Mouse (Mus musculus) c-Kit-negative CD71-positive TER-119-positive erythroid progenitor cells, embryonic 14.5 days (primary cell): ENCODE measurements around the gene Trpc7.
A peak's percentile ranks its signal among the peaks of the same experiment; 100 is the strongest.

Experiments
- DNase-seq: peaks from one replicate; pipeline ENCODE4 v3.0.0-alpha.2; 2013; ENCODE audit warnings: low read depth, low spot score

The Trpc7 gene

DNA sequence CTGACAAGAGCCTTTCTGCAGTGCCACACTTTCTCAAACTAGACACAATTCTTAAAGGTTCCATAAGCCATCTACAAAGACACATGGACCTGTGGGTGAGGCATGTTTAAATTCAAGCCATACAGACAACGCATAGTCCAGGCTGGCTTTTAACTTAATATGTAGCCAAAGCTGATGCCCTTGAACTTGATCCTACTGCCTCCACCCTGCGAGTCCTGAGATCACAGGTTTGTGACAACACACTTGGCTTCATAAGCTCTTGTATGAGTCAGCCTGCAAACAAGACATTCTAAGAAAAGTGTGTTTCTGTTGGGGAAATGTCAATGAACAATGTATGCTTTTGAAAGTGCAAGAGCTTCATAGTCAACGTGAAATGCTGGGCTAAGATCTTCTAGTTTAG, 102.9 kb downstream of the Trpc7 start:
- DNase-seq, result no peak

DNA sequence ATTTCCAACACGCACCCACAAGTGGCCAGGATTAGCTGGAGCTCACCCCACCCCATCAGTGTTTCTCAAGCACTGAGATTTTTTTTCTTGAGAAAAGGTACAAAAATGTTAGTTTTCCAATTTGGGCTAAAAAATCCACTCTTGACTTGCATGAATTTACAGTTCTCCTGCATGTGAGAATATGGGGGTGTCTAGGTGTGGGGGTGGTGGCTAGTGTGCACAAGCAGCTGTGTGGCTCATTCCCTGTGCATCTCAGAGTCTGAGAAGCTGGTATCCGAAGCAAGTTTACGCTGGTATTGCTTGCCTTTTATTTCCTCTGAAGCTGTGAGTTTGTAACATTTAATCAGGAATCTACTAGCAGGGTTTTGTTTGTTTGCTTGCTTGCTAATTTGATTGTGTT, 105.1 kb downstream of the Trpc7 start:
- no peak for DNase-seq

DNA sequence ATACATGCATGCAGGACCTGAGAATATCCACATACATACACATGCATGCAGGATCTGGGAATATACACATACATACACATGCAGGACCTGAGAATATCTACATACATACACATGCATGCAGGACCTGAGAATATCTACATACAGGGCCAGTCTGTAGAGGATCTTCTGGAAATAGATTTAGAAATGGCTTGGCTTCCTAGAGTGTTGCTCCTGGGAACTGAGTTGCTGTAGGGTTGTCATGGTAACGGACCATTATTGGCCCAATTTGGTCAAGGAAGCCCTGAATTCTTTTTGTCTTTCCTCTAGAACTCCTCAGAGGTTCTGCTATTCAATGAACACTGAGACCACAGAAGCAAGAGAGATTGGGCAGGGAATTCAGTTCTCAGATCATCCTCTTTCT, 113.2 kb downstream of the Trpc7 start:
- no peak for DNase-seq

DNA sequence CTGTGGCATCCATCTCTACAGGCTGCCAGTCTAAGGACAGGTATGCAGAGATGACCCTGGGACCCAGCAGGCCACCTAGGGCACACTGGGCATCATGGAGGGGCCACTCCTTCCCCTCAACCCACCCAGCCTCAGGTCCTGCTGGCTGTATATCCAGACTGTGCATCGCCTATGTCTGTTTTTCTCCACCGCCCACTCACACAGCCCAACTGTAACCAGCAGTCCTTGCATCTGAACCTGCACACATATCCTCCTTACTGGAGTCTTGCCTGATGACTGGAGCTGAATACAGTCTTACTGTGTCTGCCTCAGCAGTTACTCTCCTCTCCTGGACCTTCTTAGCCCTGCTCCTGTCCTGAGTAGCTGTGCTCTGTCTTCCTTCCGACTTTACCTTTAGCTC, 114.1 kb downstream of the Trpc7 start:
- no peak for DNase-seq

DNA sequence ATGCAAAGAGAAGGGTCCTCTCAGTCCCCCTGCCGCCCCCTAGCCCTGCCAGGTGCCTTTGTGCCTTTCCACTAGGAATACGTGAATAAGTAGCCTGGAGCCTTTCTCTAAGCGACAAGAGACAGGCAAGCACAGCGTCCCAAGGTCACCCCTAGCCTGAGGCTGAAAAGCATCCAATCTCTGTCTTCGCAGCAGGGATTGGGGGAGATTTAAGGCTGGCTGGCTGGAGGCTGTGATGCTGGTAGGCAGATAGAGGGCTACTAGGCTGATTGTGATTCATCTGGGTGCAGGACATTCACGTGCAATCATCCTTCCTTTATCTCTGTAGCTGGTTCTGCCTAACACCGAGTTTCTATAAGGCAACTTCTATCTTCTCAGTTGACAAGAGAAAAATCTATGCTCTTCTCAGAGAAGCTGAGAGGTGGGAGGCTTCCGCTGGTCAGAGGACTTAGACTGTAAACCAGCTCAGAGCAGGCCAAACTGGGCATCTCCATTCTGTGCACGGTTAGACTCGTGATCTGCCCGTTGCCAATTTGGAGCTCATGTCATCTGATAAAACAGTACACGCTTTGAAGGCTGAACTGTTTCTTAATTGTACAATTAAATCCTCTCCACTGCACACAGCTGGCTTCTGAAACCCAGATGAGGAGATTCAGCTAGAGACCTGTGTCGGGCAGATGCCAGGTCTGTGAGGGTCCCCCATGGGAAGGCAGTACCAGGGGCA, 114.9 kb downstream of the Trpc7 start:
- DNase-seq, result no peak

DNA sequence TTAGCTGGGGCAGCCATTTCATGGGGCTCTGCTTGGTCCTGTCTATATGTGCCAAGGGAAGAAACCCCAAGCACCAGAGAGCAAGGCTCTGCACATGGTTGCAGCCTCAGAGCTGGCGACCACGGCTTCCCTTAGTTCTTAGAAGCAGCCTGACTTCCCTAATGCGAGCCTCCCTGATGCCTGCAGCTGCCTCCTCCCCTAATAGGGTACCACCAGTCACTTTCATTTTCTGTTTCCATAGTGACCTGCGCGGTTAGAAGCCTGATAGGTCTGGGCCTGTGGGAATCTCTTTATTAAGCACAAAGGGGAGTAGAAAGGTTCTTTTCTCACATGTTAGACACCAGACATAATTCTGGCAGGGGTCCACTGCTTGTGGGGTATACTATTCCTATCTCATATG, 121.5 kb downstream of the Trpc7 start:
- no peak for DNase-seq

DNA sequence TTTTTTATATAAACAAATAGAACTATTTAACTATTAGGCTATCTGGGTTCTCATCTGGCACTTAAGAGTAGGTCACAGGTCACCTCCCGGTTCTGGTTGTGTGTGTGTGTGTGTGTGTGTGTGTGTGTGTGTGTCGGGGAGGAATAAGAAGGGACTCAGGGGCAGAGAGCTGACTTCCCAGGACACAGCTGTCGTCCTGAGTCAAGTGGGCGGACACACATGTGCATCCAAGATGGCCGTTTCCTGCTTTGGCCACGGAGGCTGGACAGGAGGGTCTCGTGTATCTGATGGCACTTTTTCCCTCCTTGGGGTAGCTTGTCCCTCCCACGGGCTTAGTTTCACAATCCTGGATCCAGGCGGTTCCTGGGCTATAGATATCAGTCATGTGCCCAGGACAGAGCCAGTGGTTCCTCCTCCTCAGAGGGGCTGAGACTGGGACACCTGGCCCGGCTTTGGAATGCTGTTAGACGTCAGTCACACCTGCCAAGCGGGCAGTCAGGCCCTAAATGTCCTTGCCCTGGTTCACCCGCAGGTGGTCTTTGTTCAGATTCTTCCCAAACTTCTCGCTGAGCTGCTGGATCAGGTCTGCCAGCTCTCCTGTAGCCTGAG, 122.4 kb downstream of the Trpc7 start:
- DNase-seq, result no peak

DNA sequence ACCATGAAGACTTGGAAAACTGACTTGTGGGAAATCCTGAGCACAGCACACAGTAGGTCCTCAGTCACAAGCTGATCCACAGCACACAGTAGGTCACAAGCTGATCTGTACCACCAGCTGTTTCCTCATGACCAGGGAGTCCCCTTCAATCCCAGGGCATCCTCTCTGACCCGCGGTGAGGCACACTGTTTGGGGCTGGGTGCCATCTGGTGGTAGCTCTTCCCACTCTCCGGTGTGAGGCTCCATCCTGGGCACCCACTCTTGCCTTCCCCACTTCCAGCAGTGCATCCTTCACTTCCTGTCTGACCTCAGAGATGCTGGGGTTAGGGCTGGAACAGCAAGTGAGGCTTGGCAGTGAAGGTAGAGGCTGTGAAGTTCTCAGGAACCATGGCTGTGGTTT, 123.2 kb downstream of the Trpc7 start:
- no peak for DNase-seq

DNA sequence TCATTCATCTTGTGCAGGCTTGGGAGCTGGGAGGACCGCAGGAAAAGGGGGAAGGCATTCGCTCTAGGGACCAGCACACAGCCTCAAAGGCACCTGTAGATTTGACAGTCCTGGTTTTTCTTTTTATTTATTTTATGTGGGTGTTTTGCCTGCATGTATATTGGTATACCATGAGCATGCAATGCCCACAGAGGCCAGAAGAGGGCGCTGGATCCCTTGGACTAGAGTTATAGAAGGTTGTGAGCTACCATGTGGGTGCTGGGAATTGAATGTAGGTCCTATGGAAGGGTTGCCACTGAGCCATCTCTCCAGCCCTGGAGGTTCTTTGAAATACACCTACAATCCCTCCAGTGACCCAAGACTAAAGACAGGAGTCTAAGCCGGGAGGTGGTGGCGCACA, 125.0 kb downstream of the Trpc7 start:
- DNase-seq, result no peak

DNA sequence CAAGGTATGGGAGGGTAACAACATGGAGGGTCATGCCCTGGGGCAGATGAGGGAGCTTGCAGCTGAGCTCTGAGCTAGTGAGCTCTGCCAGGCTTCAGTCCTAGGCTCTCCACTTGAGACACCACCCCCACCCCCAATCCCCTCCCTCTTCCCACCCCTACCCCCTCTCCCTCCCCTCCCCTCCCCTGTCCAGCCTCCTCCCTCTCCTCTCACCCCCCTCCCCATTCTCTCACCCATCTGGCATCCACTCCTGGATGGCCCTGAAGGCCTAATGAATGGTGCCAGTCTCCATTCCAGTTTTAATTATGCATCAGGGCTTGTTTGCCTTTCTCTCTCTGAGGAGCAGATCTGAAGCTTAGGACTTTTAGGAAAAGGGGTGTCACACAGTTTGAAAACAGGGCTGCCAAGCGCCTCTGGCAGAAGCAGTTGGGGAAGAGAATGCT, 125.6 kb downstream of the Trpc7 start:
- no peak for DNase-seq

DNA sequence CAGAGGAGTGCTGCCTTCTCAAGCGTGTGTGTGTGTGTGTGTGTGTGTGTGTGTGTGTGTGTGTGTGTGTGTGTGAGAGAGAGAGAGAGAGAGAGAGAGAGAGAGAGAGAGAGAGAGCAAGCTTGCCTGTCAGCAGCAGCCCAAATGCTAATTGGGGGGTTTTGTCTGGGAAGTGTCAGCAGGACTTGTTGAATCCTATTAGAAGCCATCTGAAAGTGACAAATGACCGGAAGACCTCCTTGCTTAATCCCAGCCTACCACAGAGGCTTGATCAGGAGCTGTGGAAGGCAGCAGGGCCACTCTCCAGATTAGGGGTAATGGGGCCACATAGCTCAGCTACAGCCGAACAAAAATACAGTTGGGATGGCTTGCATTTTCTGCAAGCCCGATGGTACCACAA, 126.4 kb downstream of the Trpc7 start:
- DNase-seq, result no peak

DNA sequence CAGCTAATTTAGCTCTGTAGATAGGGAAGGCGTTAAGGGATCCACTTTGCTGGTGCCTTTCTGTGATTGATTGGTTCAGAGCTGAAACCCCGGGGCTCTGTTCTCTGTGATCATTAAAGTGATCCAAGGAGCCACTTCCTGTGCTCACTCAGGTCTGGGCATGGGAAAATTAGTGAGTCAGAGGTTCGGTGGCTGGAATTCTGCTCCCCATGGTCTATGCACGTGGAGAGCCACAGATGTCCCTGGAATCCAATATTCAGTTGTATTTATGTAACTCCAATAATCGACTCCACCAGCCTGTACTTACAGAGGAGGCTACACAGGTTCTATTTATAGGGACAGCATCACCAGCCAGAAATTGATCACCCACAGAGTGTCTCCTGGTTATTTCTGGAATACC, 129.6 kb downstream of the Trpc7 start:
- DNase-seq, result no peak

DNA sequence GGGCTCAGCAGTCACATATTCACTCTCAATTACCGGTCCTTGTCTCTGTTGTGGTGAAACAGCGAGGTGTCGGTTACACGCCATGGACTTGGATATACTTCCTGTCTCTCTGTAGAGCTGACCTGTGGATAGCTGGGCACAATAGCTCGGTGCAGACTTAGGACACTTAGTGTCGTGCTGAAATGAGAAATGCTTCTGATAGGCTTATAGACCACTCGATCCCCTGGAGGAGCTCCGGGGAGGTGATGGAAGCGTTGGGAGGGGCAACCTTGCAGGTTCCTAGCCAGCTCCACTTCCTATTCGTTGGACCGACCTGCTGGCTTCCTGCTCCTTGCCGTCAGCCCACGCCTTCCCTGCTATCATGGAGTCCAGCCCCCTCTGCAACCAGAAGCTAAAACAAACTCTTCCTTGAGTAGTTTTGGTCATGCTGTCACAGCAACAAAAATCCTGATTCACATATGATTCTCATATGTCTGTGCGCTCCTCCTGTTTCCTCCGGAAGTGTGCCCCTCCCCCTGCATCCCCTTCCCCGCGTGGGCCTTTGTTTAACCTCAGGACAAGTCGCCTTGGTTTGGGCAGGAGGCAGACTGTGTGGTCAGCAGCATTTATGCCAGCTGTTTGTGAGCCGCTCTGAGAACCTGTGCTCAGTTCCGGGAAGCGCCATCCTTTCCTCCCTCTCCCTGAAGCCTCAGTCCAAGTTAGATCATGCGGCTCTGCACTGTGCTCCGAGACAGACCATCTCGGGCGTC, 130.3 kb downstream of the Trpc7 start:
- DNase-seq, result no peak

DNA sequence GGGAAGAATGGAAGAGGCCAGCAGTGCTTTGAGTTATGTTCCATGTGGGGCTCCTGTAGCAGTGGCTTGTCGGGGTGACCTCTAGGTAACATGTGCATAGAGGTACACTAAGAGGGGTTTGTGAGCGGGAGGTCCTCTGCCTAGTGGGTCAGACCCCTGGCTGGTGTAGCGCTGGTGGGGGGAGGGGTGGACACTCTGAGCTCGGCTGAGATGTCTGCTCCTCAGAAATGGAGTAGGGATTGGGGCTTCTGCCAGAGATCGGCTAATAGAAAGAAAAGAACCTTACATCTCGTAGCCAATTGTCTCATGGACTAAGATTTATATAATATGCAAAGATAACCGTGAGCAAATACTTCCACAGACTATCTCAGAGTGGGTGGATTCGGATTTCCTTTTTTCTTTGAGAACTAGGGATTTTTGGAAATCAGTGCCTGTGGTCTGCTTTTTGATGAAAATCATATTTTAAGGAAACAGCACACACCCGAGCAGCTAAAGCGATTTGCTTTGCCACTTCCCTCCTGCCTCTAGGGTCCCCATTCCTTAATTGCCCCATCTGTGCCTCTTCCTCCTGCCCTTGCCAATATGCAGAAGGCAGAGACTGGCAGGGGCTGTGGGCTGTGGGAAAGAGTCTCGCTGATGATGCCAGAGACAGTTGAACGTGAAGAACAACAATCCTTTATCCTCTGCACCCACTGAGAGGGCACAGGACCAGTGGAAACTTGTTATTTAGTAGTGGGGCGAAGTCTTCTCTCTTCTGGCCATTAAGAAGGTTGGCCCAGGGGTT, 133.2 kb downstream of the Trpc7 start:
- DNase-seq, result no peak

DNA sequence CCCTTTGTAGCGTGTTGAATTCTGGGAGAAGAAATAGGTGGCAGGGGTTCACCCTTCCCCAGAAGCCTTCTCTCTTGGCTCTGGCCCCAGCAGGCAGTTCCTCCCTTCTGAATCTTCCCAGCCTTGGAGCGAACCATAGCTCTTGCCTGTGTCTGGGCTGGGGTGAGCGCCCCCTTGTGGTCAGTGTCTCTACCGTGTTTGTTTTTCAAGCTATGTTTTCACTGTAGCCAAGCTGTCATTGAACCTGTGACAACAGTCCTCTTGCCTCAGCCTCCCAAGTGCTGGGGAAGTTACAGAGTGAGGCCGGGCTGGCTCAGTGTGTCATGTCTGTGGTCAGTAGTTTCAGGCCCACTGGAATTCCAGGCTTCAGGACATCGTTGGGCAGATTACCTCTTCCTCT, 137.3 kb downstream of the Trpc7 start:
- peak; percentile 6 for DNase-seq

DNA sequence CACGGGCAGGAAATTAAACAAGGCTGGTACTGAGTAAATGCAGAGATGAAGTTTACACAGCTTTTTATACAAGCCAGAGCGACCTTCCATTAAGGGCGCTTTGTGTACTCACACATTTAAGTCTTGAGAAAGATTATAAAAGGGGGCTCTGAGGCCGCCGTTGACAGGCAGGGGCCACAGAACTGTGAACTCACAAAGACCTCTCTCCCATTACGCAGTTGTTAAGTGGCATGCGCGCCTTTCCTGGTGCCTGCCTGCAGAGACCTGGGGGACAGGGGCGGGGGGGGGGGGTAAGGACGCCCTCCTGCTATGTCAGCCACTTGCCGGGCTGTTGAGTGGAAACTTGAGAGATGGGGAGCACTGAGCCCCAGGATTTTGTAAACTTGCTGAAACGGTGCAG, 138.6 kb downstream of the Trpc7 start:
- DNase-seq, result no peak

DNA sequence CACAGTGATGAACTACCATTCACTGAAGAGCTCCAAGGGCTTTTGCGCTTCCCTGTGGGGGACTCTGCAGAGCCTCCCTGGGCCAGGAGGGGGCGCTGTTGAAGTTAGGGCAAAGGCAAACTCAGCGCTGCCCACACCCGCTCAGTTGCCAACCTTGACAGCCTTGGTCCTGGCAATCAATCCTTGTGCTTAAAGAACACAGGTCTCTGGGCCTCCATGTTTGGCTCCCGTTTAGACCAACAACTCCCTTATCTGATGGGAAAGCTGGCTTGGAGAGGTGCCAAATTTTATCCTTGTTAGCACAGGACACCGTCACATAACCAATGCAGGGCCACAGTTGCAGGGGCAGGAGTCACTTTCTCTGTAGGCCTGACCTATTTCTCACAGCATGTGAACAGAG, 139.9 kb downstream of the Trpc7 start:
- no peak for DNase-seq

DNA sequence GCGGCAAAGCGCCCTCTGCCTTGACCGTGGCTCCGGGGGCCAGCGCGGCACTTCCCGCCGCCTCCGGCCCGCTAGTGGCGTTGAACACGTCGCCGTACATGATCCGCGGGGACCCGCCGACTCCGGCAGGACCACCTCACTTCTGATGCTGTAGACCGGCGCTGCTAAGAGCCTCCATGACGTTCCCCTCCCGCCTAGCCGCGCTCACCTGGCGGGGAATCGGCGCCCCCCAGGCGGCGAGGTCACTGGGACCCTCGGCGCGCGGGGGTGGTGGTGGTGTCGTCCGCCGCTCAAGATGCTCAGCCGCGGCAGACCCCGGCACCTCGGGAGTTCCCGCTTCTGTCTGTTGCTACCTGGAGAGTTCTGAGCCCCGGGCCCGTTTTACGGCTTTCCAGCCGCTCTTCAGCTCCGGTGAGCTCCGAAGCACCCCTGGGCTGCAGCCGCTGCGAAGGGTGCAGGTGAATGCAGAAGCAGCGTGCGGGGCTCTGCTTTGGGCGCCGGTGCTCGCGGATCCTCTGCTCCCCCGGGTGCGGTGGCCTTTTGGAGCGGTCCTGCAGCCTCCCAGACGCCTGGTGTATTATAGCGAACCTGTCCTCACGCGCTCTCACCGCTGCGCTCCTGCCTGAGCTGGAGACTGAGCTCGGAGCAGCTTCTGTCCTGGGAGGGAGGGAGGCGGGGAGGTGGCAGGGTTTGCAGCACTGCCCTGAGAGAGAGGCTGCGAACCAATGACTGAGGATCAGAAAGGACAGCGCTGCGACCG, 142.4 kb downstream of the Trpc7 start, which contains the start of gene Gm45623:
Gene Gm45623 (minus strand): TSS at position 636 of the 760 bp plus-strand sequence.
- DNase-seq, result no peak

DNA sequence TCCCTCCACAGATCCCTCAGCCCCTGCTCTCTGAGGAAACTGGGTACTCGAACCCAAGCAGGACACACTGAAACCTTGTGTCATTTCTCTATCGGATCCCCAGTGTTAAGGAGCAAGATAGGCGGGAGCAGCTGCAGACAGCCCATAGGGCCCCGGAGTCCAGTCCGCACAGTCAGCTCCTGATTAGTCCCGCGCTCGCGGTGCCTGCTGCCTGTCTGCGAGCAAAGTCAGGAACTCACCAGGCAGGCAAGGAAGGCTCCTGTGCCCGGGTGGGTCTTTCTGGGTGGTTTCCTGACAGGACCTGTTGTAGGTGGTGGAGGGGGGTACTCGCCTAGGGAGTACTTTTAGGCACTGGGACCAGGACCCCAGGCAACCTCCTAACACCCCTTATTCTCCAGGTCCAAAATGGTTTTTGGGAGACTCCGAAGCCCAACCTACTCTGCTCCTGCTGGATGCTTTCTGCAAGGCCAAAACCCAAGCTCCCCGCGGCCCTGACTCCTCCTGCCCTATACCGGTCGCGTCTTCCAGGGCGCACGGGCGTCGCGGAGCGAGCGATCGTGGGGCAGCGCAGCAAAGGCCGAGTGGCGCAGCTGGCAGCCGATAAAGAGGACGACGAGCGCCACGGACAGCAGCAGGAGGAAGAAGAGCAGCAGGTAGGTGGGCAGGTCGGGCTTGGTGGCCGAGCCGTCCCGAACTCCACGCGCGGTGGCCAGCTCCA, 143.2 kb downstream of the Trpc7 start:
- DNase-seq, result no peak

DNA sequence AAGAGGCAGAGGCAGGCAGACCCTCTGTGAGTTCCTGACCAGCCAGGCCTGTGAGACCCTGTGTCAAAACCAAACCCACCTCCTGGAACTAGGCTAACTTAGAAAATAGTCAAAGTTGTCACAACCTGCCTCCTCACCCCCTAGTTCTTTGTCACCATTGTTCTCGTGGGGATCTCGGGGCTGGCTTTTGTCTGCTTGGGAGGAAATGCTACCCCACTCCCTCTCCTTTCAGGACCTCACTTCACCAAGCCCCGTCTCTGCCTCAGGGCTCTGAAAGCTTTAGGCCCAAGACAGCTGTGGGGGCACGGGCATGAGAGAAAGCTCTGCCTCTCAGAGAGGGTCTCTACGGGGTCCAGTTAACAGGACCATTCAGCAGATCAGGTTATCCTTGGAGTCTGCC, 144.0 kb downstream of the Trpc7 start:
- no peak for DNase-seq

DNA sequence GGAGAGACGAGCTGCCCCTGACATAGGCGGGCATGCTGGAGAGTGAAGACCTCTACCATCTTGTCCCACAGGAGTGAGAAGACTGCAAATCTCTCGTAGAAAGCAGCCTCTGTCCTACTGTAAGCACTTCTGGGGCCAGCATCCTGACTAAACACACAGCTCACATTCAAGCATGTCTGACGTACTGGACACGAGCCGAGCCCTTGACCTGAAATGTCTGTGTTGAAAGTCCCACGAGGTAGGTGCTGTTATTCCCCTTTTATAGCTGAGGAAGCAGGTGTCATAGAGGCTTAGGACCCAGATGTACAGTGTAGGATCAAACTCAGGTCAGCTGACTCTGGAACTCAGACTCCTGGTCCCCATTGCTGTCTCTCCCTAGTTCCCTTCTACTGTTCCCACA, 146.4 kb downstream of the Trpc7 start:
- DNase-seq, result no peak
